Mouse (Mus musculus) heart, adult 2 months (tissue): ENCODE results near the gene Olfr76. TPM values are rescaled to one million over a fixed set of nuclear protein-coding genes. Genes with fewer than 3 reads are reported as not detected.

Experiments used
- polyA plus RNA-seq: library from polyadenylated mRNA; depleted of rRNA; stranded (reverse); fragments of >200 nt; gene quantifications from 2 replicates; pipeline ENCODE4 v1.2.3, GENCODE M21; 2012; rRNA removed
- total RNA-seq, 2 experiments: library from RNA; stranded (reverse); gene quantifications; 2 replicates each; pipeline ENCODE4 v1.2.3; 2021

Olfr76 gene
- total and polyA plus RNA-seq, 3 experiments, result not detected

Other genes with a start within 250 kb of the Olfr76 start
- gene Olfr1419, start 248.1 kb downstream of the Olfr76 start, total RNA-seq, result not detected
- gene Olfr1419, start 248.1 kb downstream of the Olfr76 start, polyA plus RNA-seq, result not detected in 2 replicates
- not detected for gene Olfr1420, start 236.6 kb downstream of the Olfr76 start, total RNA-seq
- gene Olfr1420, start 236.6 kb downstream of the Olfr76 start, polyA plus RNA-seq, result not detected in 2 replicates
- 10 to 100 TPM; 28.6 to 32.7 TPM for gene Patl1, start 210.8 kb downstream of the Olfr76 start, total RNA-seq
- 19.3 and 23.2 TPM in 2 replicates for gene Patl1, start 210.8 kb downstream of the Olfr76 start, polyA plus RNA-seq
- gene Osbp, start 157.3 kb downstream of the Olfr76 start, total RNA-seq, result 10 to 100 TPM; 81.7 to 95.1 TPM
- gene Osbp, start 157.3 kb downstream of the Olfr76 start, polyA plus RNA-seq, result 33.8 and 57.2 TPM in 2 replicates
- not detected for gene Olfr1423, start 81.9 kb downstream of the Olfr76 start, total RNA-seq
- not detected in 2 replicates for gene Olfr1423, start 81.9 kb downstream of the Olfr76 start, polyA plus RNA-seq
- gene Olfr1424, start 60.5 kb downstream of the Olfr76 start, total RNA-seq, result not detected
- gene Olfr1424, start 60.5 kb downstream of the Olfr76 start, polyA plus RNA-seq, result not detected in 2 replicates
- gene Olfr1425, start 45.5 kb downstream of the Olfr76 start, total RNA-seq, result not detected
- gene Olfr1425, start 45.5 kb downstream of the Olfr76 start, polyA plus RNA-seq, result not detected in 2 replicates
- gene Olfr1426, start 31.2 kb downstream of the Olfr76 start, total RNA-seq, result not detected
- gene Olfr1426, start 31.2 kb downstream of the Olfr76 start, polyA plus RNA-seq, result not detected in 2 replicates
- gene Olfr1427, start 19.9 kb downstream of the Olfr76 start, total RNA-seq, result not detected
- not detected in 2 replicates for gene Olfr1427, start 19.9 kb downstream of the Olfr76 start, polyA plus RNA-seq
- not detected for gene Olfr1428, start 7.3 kb downstream of the Olfr76 start, total RNA-seq
- gene Olfr1428, start 7.3 kb downstream of the Olfr76 start, polyA plus RNA-seq, result not detected in 2 replicates
- not detected for gene Olfr1555-ps1, start 46.9 kb upstream of the Olfr76 start, total RNA-seq
- gene Olfr1555-ps1, start 46.9 kb upstream of the Olfr76 start, polyA plus RNA-seq, result not detected in 2 replicates
- not detected for gene Olfr1431, start 77.4 kb upstream of the Olfr76 start, total RNA-seq
- not detected in 2 replicates for gene Olfr1431, start 77.4 kb upstream of the Olfr76 start, polyA plus RNA-seq
- not detected for gene Olfr1432, start 109.4 kb upstream of the Olfr76 start, total RNA-seq
- gene Olfr1432, start 109.4 kb upstream of the Olfr76 start, polyA plus RNA-seq, result not detected in 2 replicates
- not detected for gene Olfr262, start 118.5 kb upstream of the Olfr76 start, total RNA-seq
- gene Olfr262, start 118.5 kb upstream of the Olfr76 start, polyA plus RNA-seq, result not detected in 2 replicates
- gene Olfr235, start 137.8 kb upstream of the Olfr76 start, total RNA-seq, result not detected
- gene Olfr235, start 137.8 kb upstream of the Olfr76 start, polyA plus RNA-seq, result not detected in 2 replicates
- not detected for gene Olfr1434, start 156.7 kb upstream of the Olfr76 start, total RNA-seq
- gene Olfr1434, start 156.7 kb upstream of the Olfr76 start, polyA plus RNA-seq, result not detected in 2 replicates
- not detected for gene Olfr1436, start 175.9 kb upstream of the Olfr76 start, total RNA-seq
- gene Olfr1436, start 175.9 kb upstream of the Olfr76 start, polyA plus RNA-seq, result not detected in 2 replicates
- gene Olfr1437, start 201.9 kb upstream of the Olfr76 start, total RNA-seq, result not detected
- not detected in 2 replicates for gene Olfr1437, start 201.9 kb upstream of the Olfr76 start, polyA plus RNA-seq
- not detected for gene Olfr1438-ps1, start 212.7 kb upstream of the Olfr76 start, total RNA-seq
- gene Olfr1438-ps1, start 212.7 kb upstream of the Olfr76 start, polyA plus RNA-seq, result not detected in 2 replicates